Mouse (Mus musculus) C3H10T1/2 (cell line): ENCODE results near the gene Olfr183. TPM values are rescaled to one million over a fixed set of nuclear protein-coding genes. Genes with fewer than 3 reads are reported as not detected.

Source experiments
- polyA plus RNA-seq, 2 experiments: library from polyadenylated mRNA; unstranded; fragments of >200 nt; fragmentation: generic; extraction: Trizol; gene quantifications; one replicate each; pipeline ENCODE4 v1.2.1; 2012; ENCODE audit warnings: missing spikeins in 2 of 2

Olfr183 gene
- polyA plus RNA-seq: not detected

DNA sequence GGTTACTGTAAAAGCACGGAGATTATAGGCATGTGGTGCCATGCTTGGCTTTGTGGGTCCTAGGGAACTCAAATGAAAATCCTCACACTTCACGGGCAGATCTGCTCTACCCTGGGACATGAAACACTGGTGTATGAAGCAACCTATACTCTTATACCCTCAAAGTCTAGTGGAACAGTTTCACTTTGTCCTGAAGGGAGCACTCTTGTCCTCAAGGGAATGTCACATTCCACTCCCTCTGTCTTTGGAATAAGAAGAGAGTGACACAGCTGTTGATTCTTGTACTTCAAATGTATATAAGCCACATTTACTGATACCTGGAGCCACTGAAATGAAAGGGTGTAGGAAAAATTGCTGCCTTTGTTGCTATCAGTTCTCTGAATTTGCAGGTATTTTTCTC lies at the start of gene Olfr183:
Gene Olfr183, plus strand, starts transcription at position 301 of the 400 bp plus-strand sequence.

DNA sequence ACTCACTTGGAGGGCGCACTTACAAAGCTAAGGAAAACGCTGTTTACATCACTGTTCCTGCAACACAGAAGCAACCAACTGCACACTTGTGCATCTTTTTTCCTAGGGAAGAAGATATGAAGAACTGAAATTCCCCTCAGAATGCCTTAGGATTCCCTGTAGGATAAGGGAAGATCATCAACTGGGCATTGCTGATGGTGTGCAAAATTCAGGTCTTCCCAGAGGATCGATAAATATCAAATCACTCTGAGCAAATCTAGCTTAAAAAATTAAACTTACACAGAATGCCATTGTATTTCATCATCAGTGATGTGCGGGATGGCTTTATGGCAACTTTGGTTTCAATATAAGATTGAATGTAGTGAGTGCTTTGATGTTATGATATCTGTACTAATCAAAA lies 35.0 kb downstream of the Olfr183 start, which contains the start of gene Olfr186:
Gene Olfr186, minus strand, starts transcription at position 101 of the 400 bp plus-strand sequence.

DNA sequence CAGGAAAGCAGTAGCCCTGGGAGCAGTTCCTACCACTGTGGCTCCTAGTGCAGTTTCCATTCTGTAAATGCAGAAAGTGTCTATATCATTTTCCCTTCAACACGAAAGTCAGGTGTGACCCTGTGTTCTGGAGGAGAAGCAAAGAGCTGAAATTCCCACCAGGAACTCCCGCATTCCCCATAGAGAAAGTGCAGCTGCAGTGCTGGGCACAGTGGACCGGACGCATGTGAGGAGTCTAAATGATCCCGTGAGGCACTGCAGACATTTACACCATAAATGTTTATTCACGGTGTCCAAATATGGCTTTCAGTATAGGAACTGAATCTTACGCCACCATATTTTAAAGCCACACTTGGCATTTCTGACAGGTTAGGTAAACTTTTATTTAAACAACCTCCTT lies 44.6 kb downstream of the Olfr183 start, which contains the start of gene Olfr187:
Gene Olfr187, minus strand, starts transcription at position 58 of the 400 bp plus-strand sequence.

Other genes starting within 250 kb of the Olfr183 start
- gene Olfr172, start 232.2 kb upstream of the Olfr183 start, polyA plus RNA-seq: not detected
- under 1 TPM in 1 of 2 experiments, not detected in 1; 0.01 TPM for gene Olfr173, start 195.1 kb upstream of the Olfr183 start, polyA plus RNA-seq
- gene Olfr175-ps1, start 168.6 kb upstream of the Olfr183 start, polyA plus RNA-seq: not detected
- gene Olfr177, start 120.6 kb upstream of the Olfr183 start, polyA plus RNA-seq: not detected
- not detected for gene Olfr178, start 103.3 kb upstream of the Olfr183 start, polyA plus RNA-seq
- gene Olfr181, start 66.6 kb upstream of the Olfr183 start, polyA plus RNA-seq: not detected
- not detected for gene Olfr180, start 66.0 kb upstream of the Olfr183 start, polyA plus RNA-seq
- not detected for gene Olfr186, start 34.9 kb downstream of the Olfr183 start, polyA plus RNA-seq
- gene Olfr187, start 44.4 kb downstream of the Olfr183 start, polyA plus RNA-seq: not detected
- not detected for gene Olfr190, start 82.6 kb downstream of the Olfr183 start, polyA plus RNA-seq
- gene Olfr191, start 94.5 kb downstream of the Olfr183 start, polyA plus RNA-seq: not detected
- not detected for gene Olfr193, start 116.5 kb downstream of the Olfr183 start, polyA plus RNA-seq
- not detected for gene Olfr194, start 125.7 kb downstream of the Olfr183 start, polyA plus RNA-seq
- not detected for gene Olfr195, start 151.7 kb downstream of the Olfr183 start, polyA plus RNA-seq
- gene Olfr196, start 175.1 kb downstream of the Olfr183 start, polyA plus RNA-seq: not detected
- not detected for gene Olfr198, start 208.2 kb downstream of the Olfr183 start, polyA plus RNA-seq
- not detected for gene Olfr199, start 224.4 kb downstream of the Olfr183 start, polyA plus RNA-seq